Mouse (Mus musculus): ENCODE results near the gene Enc1.

Enc1 gene

GRCm38 (mm10) chr13:97287046-97287445, 46.1 kb downstream of the Enc1 start:
- in situ Hi-C loops (cut with MboI, MseI) = no loop called here

GRCm38 (mm10) chr13:97290747-97291146, 49.8 kb downstream of the Enc1 start:
- in situ Hi-C loops (cut with MboI, MseI) = loop anchor here in 1 of 2 experiments (5.0 kb wide), 1 partner anchor 43 kb away; no protein-coding TSS in a partner anchor

DNA sequence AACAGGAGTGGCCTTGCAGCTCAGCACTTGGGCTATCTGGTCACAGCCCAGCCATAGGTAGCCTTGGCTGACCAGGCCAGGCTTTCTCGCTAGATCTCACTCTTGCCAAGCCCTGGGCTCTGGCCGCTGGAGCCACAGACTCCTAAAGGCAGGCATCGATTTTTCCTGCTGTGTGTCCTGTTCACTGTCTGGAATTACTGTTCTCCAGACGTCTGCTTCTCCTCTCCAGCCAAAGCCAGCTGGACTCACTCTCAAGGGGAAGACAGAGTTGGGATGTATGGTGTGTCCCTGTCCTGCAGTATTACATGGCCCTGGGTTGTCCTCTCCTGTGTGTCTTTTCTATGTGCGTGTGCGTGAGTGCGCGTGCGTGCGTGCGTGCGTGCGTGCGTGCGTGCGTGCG, 50.4 kb downstream of the Enc1 start:
- in situ Hi-C loops (cut with MboI, MseI) = loop anchor here in 1 of 2 experiments (5.0 kb wide), 1 partner anchor 44 kb away; no protein-coding TSS in a partner anchor

DNA sequence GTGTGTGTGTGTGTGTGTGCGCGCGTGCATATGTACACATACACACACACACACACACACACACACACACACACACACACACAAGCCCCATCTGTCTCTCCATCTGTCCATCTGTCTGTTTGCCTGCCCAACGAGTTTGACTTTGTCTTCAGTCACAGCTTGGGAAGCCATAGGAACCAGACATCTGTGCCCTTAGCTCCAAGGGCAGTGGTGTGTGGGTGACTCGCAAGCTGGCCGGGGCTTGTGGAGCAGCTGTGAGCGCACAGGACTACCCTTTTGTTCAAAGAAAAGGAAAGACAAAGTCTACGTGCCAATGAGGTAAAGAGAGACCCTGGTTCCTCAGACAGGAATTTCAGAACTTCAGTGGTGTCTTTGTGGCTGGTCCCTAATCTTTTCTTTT, 51.1 kb downstream of the Enc1 start:
- in situ Hi-C loops (cut with MboI, MseI) = loop anchor here in 1 of 2 experiments (5.0 kb wide), 1 partner anchor 45 kb away; no protein-coding TSS in a partner anchor

DNA sequence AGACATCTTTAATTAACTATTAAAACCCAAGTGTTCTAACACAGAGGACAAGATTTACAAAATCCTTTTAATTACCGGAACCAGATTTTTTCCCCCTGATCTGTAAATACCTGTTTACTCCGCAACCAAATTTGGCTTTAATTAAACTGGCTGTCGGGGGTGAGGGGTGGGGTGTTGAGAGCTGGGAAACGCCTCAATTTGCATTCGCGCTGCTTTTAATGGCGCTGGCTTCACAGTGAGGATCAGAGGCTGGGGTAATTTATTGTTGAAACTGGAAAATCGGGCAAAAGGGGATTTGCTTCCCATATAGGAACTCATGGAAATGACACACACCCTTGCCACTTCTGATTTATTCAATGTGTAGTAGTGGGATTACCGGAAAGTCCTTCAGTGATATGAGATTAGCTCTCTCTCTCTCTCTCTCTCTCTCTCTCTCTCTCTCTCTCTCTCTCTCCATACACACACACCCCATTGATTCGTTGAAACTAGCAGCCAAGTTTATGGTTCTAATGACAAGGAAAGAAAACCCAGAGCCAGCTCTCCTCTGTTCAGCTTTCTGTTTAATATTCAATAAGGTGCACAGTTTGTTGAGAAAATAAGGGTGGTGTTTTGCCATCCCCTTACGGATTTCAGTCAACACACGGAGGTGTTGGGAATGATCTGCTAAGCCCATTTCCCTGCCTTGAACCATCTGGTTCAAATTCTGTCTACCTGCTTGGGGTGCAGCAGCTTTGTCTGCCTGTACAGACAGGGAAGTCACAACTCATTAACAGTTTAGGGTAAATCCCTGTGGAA, 51.7 kb downstream of the Enc1 start:
- in situ Hi-C loops (cut with MboI, MseI) = loop anchor here in 1 of 2 experiments (5.0 kb wide), 1 partner anchor 45 kb away; no protein-coding TSS in a partner anchor

DNA sequence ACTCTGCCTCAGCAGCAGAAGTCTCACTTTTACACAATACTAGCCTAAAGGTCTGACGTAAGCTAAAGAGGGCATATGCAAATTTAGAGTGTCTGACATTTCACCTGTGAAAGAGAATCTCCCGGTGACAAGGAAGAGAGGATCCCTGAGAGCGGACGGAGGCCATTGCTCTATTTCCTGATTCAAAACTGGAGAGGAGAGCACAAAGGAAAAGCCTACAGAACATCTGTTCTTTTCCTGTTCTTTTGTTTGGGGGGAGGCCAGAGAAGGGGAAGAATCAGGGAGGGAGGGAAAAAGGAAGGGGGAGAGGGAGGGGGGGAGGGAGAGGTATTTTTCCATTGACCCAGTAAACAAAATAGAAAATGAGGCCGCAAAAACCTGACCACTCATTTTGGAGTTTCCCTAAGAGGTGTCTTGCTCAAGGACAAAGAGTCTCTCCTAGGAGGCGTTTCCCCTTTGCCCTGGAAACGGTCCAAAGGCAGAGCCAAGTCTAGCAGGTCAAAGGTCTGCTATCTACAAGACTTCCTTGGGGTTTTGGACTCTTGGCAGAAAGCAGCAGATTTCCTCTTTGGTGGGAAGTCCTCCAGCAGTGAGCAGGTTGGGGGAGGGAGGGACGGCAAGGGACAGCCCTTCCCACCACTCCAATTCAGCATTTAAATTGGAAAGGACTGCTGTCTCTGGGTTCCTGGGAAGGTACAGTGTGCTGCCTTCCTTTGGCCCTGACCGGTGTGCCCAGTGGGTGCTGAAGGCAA, 54.4 kb downstream of the Enc1 start:
- in situ Hi-C loops (cut with MboI, MseI) = no loop called here

GRCm38 (mm10) chr13:97295853-97296219, 54.9 kb downstream of the Enc1 start:
- in situ Hi-C loops (cut with MboI, MseI) = no loop called here

DNA sequence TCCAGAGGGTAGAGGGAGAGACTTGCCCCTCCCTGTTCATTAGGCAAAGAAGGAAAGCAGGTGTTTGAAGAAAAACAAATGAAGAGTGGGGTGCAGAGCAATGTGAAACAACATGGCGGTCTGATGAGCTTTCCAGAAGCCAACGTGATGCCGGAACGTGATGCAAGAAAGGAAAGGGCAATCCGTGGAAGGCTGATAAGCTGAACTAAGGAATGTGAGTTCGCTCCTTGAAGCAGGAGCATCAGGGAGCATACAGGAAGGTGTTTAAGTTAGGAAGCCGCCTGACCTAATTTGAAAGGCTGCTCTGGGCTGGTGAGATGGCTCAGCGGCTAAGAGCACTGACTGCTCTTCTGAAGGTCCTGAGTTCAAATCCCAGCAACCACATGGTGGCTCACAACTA, 55.4 kb downstream of the Enc1 start:
- in situ Hi-C loops (cut with MboI, MseI) = no loop called here

GRCm38 (mm10) chr13:97296757-97297156, 55.9 kb downstream of the Enc1 start:
- in situ Hi-C loops (cut with MboI, MseI) = no loop called here

- in situ Hi-C loops (cut with MboI, MseI) = no loop called here
These were observed 56.6 kb downstream of the Enc1 start for GRCm38 (mm10) chr13:97297418-97298050.

GRCm38 (mm10) chr13:97298896-97299295, 58.0 kb downstream of the Enc1 start:
- in situ Hi-C loops (cut with MboI, MseI) = no loop called here

- in situ Hi-C loops (cut with MboI, MseI) = no loop called here
These were observed 59.3 kb downstream of the Enc1 start for GRCm38 (mm10) chr13:97299877-97300873.

All from T-helper 17 cell (primary cell).